Mouse (Mus musculus) spleen, adult 2 months (tissue): ENCODE data around the gene Zfp638.

Experiments
- CTCF ChIP-seq: fragments of 200-500 bp; IDR thresholded peaks from 2 replicates; pipeline ENCODE4 v1.5.1; 2011; ENCODE audit warnings: mild to moderate bottlenecking, inconsistent platforms; ENCODE audit not compliant: insufficient read depth, insufficient read length, insufficient replicate concordance; ENCODE audit errors: extremely low read depth
- POLR2A ChIP-seq: fragments of 200-500 bp; IDR thresholded peaks from 2 replicates; pipeline ENCODE4 v1.6.1; 2011; ENCODE audit warnings: low read depth, low read length, inconsistent platforms

- TF ChIP-seq POLR2A (no peak), CTCF (no peak)
Measured at GRCm38 (mm10) chr6:83821856-83822255, 45.1 kb upstream of the Zfp638 start.
